Mouse (Mus musculus): ENCODE data around the gene 4921536K21Rik. TPM values are rescaled to one million over a fixed set of nuclear protein-coding genes. Genes with fewer than 3 reads are reported as not detected.
A peak's percentile ranks its signal among the peaks of the same experiment; 100 is the strongest.
"Not testable (repeated sequence)": the region's sequence is repeated elsewhere in the genome, so short reads cannot be mapped to it uniquely, and the experiment has no call there.

The 4921536K21Rik gene
- polyA plus RNA-seq, 1 experiment from 2014 or later: not detected

DNA sequence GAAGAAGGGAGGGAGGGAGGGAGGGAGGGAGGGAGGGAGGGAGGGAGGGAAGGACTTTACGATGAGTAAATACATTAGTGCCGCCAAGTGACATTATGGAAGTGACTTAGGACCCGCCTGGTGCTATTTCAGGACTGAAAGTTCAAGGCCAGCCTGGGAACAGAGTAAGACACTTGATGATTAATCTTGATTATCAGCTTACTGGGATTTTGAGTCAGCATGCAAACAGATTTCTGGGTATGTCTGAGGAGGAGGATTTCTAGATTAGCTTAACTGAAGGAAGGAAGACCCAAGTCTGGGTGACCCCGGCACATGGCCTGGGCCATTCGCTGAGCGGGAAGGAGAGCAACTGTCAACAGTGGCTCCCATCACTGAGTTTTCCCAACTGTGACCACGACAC lies 25.6 kb upstream of the 4921536K21Rik start:
- no peak for TF ChIP-seq CTCF (IDR thresholded peaks at IDR 0.05; ENCODE audit: low read depth)
- Histone ChIP-seq H3K9ac (no peak overlapping the region), H3K4me3 (ENCODE audit: low read depth, low read length) (no peak overlapping the region), H3K27ac (ENCODE audit: low read depth) (no peak overlapping the region), H3K4me2 (no peak overlapping the region), H3K9me3 (ENCODE audit: low read depth, low read length) (no peaks in the 10 kb centered on the region), H3K27me3 (ENCODE audit: insufficient read depth, low read length) (no peaks in the 10 kb centered on the region), H3K4me1 (ENCODE audit: insufficient read depth) (no peaks in the 10 kb centered on the region), H3K36me3 (ENCODE audit: insufficient read depth) (peaks cover 8% of the 10 kb centered on the region; the same call in 1 of the 2 replicates)
- ATAC-seq (ENCODE audit: insufficient read depth): no peak
- no peak for DNase-seq
- WGBS: 80% methylated on average over 7 of the region's 7 CpGs

GRCm38 (mm10) chr11:3918738-3919137 lies 23.8 kb upstream of the 4921536K21Rik start:
- H3K9me3 ChIP-seq (ENCODE audit: low read depth, low read length): no peaks in the 10 kb centered on the region

DNA sequence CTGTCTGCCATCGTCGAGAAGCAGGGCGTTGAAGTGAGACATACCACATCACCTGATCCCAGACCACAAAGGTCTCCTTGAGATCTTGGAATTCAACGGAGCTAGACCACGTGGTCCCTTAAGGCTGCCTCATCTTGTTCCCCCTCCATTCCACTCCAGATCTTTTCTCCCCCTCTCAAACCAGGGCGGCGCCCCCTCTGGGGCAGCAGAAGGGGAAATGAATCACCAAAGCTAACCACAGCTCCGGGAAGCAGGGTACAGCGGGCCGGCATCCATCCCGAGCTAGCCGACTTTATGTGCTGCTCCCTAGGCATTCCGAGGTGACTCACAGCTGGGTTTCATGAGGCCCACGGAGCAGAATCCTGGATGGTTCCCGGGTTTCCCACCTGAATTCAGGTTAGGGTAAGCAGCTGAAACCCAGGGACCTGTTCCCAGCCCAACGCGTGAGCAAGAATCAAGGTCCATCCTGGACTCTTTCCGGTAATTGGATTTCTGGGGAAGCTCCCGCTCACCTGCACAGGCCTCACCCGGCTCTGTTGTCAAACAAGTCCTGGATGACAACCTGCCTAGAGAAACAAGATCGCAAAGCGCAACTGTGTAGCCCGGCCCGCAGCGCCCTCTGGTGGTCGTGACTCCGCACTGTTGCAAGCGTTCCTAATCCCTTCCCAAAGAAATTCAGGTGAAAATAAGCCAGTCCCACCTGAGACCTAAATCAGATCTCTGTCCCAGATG lies 19.4 kb upstream of the 4921536K21Rik start, which contains the start of gene Slc35e4:
Gene Slc35e4 (minus strand): TSS at position 556 of the 732 bp plus-strand sequence.
- TF ChIP-seq CTCF (IDR thresholded peaks at IDR 0.05; ENCODE audit: low read depth): peak; percentile 94
- Histone ChIP-seq H3K9ac (peak within 1 kb of the TSS; percentile 46), H3K4me2 (peak within 1 kb of the TSS; percentile 96), H3K9me3 (ENCODE audit: low read depth, low read length) (no peaks in the 10 kb centered on the region), H3K27me3 (ENCODE audit: insufficient read depth, low read length) (0 out of 2 replicates have a peak, but pooled peaks cover 5% of the 10 kb centered on the region), H3K27ac (ENCODE audit: low read depth) (peak within 1 kb of the TSS; percentile 54; the same call in 1 of the 2 replicates), H3K4me1 (ENCODE audit: insufficient read depth) (peaks cover 10% of the 10 kb centered on the region), H3K4me3 (ENCODE audit: low read depth, low read length) (peak within 1 kb of the TSS; percentile 50), H3K36me3 (ENCODE audit: insufficient read depth) (no peaks in the 10 kb centered on the region)
- DNase-seq (peak; percentile 91), ATAC-seq (ENCODE audit: insufficient read depth) (peak; percentile 74)
- under 1% methylated on average over 28 of the region's 28 CpGs for WGBS

More at GRCm38 (mm10) chr11:3918738-3919137, 23.8 kb upstream of the 4921536K21Rik start:
- ATAC-seq (ENCODE audit: insufficient read depth) (no peak), DNase-seq (peak; percentile 49)
- no peak overlapping the region for H3K4me3 ChIP-seq (ENCODE audit: low read depth, low read length)
- H3K4me2 ChIP-seq: no peak overlapping the region
- peak; percentile 56 for TF ChIP-seq CTCF (IDR thresholded peaks at IDR 0.05; ENCODE audit: low read depth)
- H3K4me1 ChIP-seq (ENCODE audit: insufficient read depth): no peaks in the 10 kb centered on the region
- no peak overlapping the region for H3K27ac ChIP-seq (ENCODE audit: low read depth)
- 35% methylated on average over 1 of the region's 1 CpGs for WGBS
- no peak overlapping the region for H3K9ac ChIP-seq
- H3K27me3 ChIP-seq (ENCODE audit: insufficient read depth, low read length): no peaks in the 10 kb centered on the region
- peaks cover 8% of the 10 kb centered on the region; the same call in 1 of the 2 replicates for H3K36me3 ChIP-seq (ENCODE audit: insufficient read depth)

- H3K9ac ChIP-seq: peak overlapping the region; percentile 46
- under 1% methylated on average over 65 of the region's 65 CpGs for WGBS
- no peaks in the 10 kb centered on the region for H3K9me3 ChIP-seq (ENCODE audit: low read depth, low read length)
- peak overlapping the region; percentile 50 for H3K4me3 ChIP-seq (ENCODE audit: low read depth, low read length)
- no peaks in the 10 kb centered on the region for H3K36me3 ChIP-seq (ENCODE audit: insufficient read depth)
- DNase-seq: peak; percentile 92
- peaks cover 10% of the 10 kb centered on the region for H3K4me1 ChIP-seq (ENCODE audit: insufficient read depth)
- peak; percentile 89 for ATAC-seq (ENCODE audit: insufficient read depth)
- H3K27ac ChIP-seq (ENCODE audit: low read depth): peak overlapping the region; percentile 54; the same call in 1 of the 2 replicates
- 0 out of 2 replicates have a peak, but pooled peaks cover 5% of the 10 kb centered on the region for H3K27me3 ChIP-seq (ENCODE audit: insufficient read depth, low read length)
- TF ChIP-seq CTCF (IDR thresholded peaks at IDR 0.05; ENCODE audit: low read depth): no peak
- peak overlapping the region; percentile 96 for H3K4me2 ChIP-seq
Observed at GRCm38 (mm10) chr11:3913316-3914108, 18.6 kb upstream of the 4921536K21Rik start.

DNA sequence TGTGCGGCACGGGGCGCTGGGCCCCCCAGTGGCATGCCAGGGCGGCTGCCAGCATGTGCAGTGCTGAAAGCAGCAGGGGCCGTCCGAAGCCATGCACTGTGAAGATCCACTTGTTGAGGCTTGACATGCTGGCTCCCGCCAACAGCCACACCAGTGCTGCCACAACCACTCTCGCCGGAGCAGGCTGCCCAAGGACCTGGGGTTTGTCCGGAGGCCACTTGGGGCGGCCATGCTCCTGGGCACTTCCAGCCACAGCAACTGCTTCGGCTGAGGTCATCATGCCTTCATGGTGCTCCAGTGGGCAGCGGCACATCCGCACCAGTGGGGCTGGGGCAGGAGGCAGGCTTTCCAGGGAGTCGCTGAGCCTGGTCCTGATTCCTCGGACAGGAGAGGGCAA lies 18.0 kb upstream of the 4921536K21Rik start:
- peak; percentile 40 for DNase-seq
- H3K4me1 ChIP-seq (ENCODE audit: insufficient read depth): peaks cover 10% of the 10 kb centered on the region
- H3K27me3 ChIP-seq (ENCODE audit: insufficient read depth, low read length): 0 out of 2 replicates have a peak, but pooled peaks cover 5% of the 10 kb centered on the region
- H3K27ac ChIP-seq (ENCODE audit: low read depth): no peak overlapping the region
- peak overlapping the region; percentile 96 for H3K4me2 ChIP-seq
- 5% methylated on average over 16 of the region's 16 CpGs for WGBS
- H3K36me3 ChIP-seq (ENCODE audit: insufficient read depth): no peaks in the 10 kb centered on the region
- H3K9me3 ChIP-seq (ENCODE audit: low read depth, low read length): no peaks in the 10 kb centered on the region
- peak overlapping the region; percentile 50 for H3K4me3 ChIP-seq (ENCODE audit: low read depth, low read length)
- peak overlapping the region; percentile 46 for H3K9ac ChIP-seq
- peak; percentile 4 for ATAC-seq (ENCODE audit: insufficient read depth)
- peak; percentile 38 for TF ChIP-seq CTCF (IDR thresholded peaks at IDR 0.05; ENCODE audit: low read depth)

DNA sequence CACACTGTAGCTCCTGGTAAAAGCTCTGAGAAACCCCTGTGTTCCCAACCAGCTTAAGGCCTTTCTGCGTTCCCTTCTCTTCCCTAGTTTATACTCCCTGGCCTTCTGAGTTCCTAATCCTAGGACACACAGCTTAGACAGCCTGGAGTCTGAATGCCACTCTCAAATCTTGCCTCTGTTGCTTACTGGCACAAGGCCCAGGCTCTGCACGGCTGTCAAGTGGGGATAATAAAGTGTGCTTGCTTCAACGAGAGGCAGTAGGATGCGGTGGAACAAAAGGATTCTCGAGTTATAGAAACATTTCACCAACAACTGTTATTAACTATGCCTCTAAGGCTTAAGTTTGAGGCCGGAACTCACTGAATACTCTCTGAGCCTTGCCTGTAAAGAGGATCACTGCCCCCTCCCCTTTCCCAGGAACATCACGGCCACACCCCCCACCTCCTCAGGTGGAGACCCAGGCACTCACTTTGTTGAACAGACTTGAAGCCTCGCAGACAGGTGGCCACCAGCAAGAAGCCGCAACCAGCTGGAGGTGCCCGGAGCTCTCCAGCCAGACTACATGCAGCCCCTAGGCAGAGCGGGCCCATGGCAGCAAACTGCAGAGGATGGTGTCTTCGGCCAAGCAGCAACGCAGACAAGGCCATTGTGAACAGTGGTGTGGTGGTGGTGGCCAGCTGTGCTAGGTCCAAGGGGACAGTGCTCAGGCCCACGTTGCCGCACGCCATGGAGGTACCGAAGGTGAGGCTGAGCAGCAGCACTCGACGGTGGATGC lies 17.4 kb upstream of the 4921536K21Rik start:
- peaks cover 10% of the 10 kb centered on the region for H3K4me1 ChIP-seq (ENCODE audit: insufficient read depth)
- H3K36me3 ChIP-seq (ENCODE audit: insufficient read depth): no peaks in the 10 kb centered on the region
- DNase-seq: peak; percentile 59
- no peaks in the 10 kb centered on the region for H3K9me3 ChIP-seq (ENCODE audit: low read depth, low read length)
- peak; percentile 0; the same call in 1 of the 2 replicates for ATAC-seq (ENCODE audit: insufficient read depth)
- peak overlapping the region; percentile 96 for H3K4me2 ChIP-seq
- peak overlapping the region; percentile 46 for H3K9ac ChIP-seq
- WGBS: 19% methylated on average over 19 of the region's 19 CpGs
- TF ChIP-seq CTCF (IDR thresholded peaks at IDR 0.05; ENCODE audit: low read depth): no peak
- no peak overlapping the region for H3K27ac ChIP-seq (ENCODE audit: low read depth)
- H3K27me3 ChIP-seq (ENCODE audit: insufficient read depth, low read length): 0 out of 2 replicates have a peak, but pooled peaks cover 5% of the 10 kb centered on the region
- H3K4me3 ChIP-seq (ENCODE audit: low read depth, low read length): peak overlapping the region; percentile 50

DNA sequence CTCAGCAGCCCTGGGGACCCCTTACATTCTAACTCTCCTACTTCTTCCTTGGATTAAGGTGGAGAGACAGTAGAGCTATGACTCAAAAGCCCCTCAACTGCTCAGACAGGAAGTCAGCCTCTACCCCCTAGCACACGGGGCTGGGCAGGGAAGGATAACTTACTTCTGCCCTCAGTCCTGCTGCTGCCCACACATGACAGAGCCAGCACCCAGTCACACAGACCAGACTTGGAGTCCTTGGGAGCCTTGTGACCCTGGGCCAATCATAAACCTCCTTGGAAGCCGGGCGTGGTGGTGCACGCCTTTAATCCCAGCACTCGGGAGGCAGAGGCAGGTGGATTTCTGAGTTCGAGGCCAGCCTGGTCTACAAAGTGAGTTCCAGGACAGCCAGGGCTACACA lies 16.5 kb upstream of the 4921536K21Rik start:
- 88% methylated on average over 6 of the region's 6 CpGs for WGBS
- H3K27ac ChIP-seq (ENCODE audit: low read depth); ATAC-seq (ENCODE audit: insufficient read depth); H3K4me1 ChIP-seq (ENCODE audit: insufficient read depth); H3K27me3 ChIP-seq (ENCODE audit: insufficient read depth, low read length); DNase-seq; H3K36me3 ChIP-seq (ENCODE audit: insufficient read depth); H3K9ac ChIP-seq; H3K4me3 ChIP-seq (ENCODE audit: low read depth, low read length); H3K9me3 ChIP-seq (ENCODE audit: low read depth, low read length): not testable (repeated sequence)
- peak overlapping the region; percentile 11; the same call in 1 of the 2 replicates for H3K4me2 ChIP-seq

Data from lung, embryonic 14.5 days (tissue).